Comparison of ENCODE assay signal across 8 mouse cellular contexts in the genomic region with DNA sequence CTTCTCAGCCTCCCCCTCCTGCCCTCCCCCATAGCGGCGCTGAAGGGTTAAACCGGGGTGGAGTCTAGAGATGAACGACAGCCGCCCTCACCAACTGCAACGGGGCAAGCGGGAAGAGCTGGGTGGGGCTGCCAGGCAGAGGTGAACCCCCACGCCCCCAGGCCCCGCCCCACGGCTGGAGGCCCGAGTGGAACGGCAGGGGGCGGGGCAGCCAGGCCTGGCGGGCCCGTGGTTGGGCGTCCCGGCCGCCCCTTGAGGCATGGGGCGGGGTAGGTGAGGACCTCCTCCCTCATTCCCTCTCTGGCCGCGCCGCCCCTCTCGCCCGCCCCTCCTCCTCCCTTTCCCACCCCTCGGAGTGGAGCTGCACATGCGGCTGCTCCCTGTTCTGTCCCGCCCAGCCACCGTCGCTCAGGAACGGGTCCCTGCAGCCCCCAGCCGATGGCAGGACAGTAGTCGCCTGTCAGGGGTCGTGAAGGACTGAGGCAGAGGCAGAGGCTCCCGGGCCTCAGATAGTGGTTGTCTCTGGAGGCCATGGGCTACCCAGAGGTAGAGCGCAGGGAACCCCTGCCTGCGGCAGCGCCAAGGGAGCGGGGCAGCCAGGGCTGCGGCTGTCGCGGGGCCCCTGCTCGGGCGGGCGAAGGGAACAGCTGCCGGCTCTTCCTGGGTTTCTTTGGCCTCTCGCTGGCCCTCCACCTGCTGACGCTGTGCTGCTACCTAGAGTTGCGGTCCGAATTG. TPM values are rescaled to one million over a fixed set of nuclear protein-coding genes. Genes with fewer than 3 reads are reported as not detected.
DNase-seq lines count a peak whose midpoint lies in the region; ATAC-seq and TF ChIP-seq lines count a peak whose summit lies in the region.

Eda (plus strand) TSS at position 357 of the 735 bp plus-strand sequence.

- H3K36me3 ChIP-seq in embryonic facial prominence, embryonic 13.5 days, result no peaks in the 10 kb centered on the region
- no peaks in the 10 kb centered on the region for H3K36me3 ChIP-seq in limb, embryonic 11.5 days (ENCODE audit: control insufficient read depth, insufficient read depth, low read length)
- H3K36me3 ChIP-seq in midbrain, embryonic 13.5 days, result no peaks in the 10 kb centered on the region
- no peaks in the 10 kb centered on the region for H3K36me3 ChIP-seq in spleen, adult 2 months (ENCODE audit: control insufficient read depth, insufficient read depth, low read length)

- ATAC-seq in embryonic facial prominence, embryonic 13.5 days (ENCODE audit: insufficient number of reproducible peaks, insufficient read depth, low FRiP score, low TSS enrichment, low read depth), result peak; percentile 98
- ATAC-seq in limb, embryonic 11.5 days (ENCODE audit: insufficient number of reproducible peaks, low FRiP score, low TSS enrichment, low read depth), result peak; percentile 97
- peak; percentile 96 for ATAC-seq in midbrain, embryonic 13.5 days
- ATAC-seq in activated CD4-positive, CD25-positive, alpha-beta regulatory T cell, adult 4 months, result no peak

- no peaks in the 10 kb centered on the region for H3K9me3 ChIP-seq in embryonic facial prominence, embryonic 13.5 days
- no peaks in the 10 kb centered on the region for H3K9me3 ChIP-seq in limb, embryonic 11.5 days (ENCODE audit: control insufficient read depth, low read length)
- no peaks in the 10 kb centered on the region for H3K9me3 ChIP-seq in midbrain, embryonic 13.5 days

- peak within 1 kb of the TSS; percentile 66 for H3K9ac ChIP-seq in embryonic facial prominence, embryonic 13.5 days
- H3K9ac ChIP-seq in limb, embryonic 11.5 days (ENCODE audit: low read length), result peak within 1 kb of the TSS; percentile 34; the same call in 1 of the 2 replicates
- H3K9ac ChIP-seq in midbrain, embryonic 13.5 days (replicated peaks), result peak within 1 kb of the TSS; percentile 64

- TF ChIP-seq POLR2A in spleen, adult 2 months (IDR thresholded peaks at IDR 0.05; ENCODE audit: low read depth, low read length), result no peak

- H3K4me2 ChIP-seq in embryonic facial prominence, embryonic 13.5 days, result peak within 1 kb of the TSS; percentile 79
- peak within 1 kb of the TSS; percentile 82 for H3K4me2 ChIP-seq in limb, embryonic 11.5 days (ENCODE audit: low read depth, severe bottlenecking)
- H3K4me2 ChIP-seq in midbrain, embryonic 13.5 days (replicated peaks), result peak within 1 kb of the TSS; percentile 83

- peak within 1 kb of the TSS; percentile 57 for H3K4me3 ChIP-seq in embryonic facial prominence, embryonic 13.5 days
- peak within 1 kb of the TSS; percentile 40 for H3K4me3 ChIP-seq in limb, embryonic 11.5 days (ENCODE audit: low read depth, low read length)
- H3K4me3 ChIP-seq in midbrain, embryonic 13.5 days (replicated peaks), result peak within 1 kb of the TSS; percentile 54
- H3K4me3 ChIP-seq in spleen, adult 2 months (ENCODE audit: extremely low read depth, insufficient read depth, insufficient read length), result peak within 1 kb of the TSS; percentile 51

- DNase-seq in brain, adult 2 months (ENCODE audit: low read depth, low spot score), result peak; percentile 79
- peak; percentile 86 to 90 for DNase-seq in heart, adult 18-20 months
- DNase-seq in kidney, adult 18-20 months, result peak; percentile 86
- DNase-seq in limb, embryonic 11.5 days (ENCODE audit: low spot score), result peak; percentile 89
- DNase-seq in spleen, adult 2 months (ENCODE audit: low read depth in 1 of 2, low spot score in 2 of 2), result peak; percentile 1 to 44

- no peak for TF ChIP-seq CTCF in spleen, adult 2 months (IDR thresholded peaks at IDR 0.05; ENCODE audit: extremely low read depth, insufficient read depth, insufficient read length, insufficient replicate concordance)

- WGBS in embryonic facial prominence, embryonic 13.5 days, result 29% methylated on average over 40 of the region's 49 CpGs
- 21% methylated on average over 27 of the region's 49 CpGs for WGBS in limb, embryonic 11.5 days
- 8% methylated on average over 41 of the region's 49 CpGs for WGBS in midbrain, embryonic 13.5 days
- 24% methylated on average over 38 of the region's 49 CpGs for WGBS in spleen, adult 2 months

- H3K4me1 ChIP-seq in embryonic facial prominence, embryonic 13.5 days, result no peaks in the 10 kb centered on the region
- no peaks in the 10 kb centered on the region for H3K4me1 ChIP-seq in limb, embryonic 11.5 days (ENCODE audit: control insufficient read depth, insufficient read depth, low read length)
- peaks cover 4% of the 10 kb centered on the region; the same call in 1 of the 2 replicates for H3K4me1 ChIP-seq in midbrain, embryonic 13.5 days (replicated peaks)
- H3K4me1 ChIP-seq in spleen, adult 2 months (ENCODE audit: control insufficient read depth, insufficient read depth, insufficient read length), result peaks cover 2% of the 10 kb centered on the region

- peaks cover 37% of the 10 kb centered on the region for H3K27me3 ChIP-seq in embryonic facial prominence, embryonic 13.5 days
- 0 out of 2 replicates have a peak, but pooled peaks cover 5% of the 10 kb centered on the region for H3K27me3 ChIP-seq in limb, embryonic 11.5 days (ENCODE audit: control insufficient read depth, insufficient read depth, low read length)
- peaks cover 32% of the 10 kb centered on the region; the same call in 1 of the 2 replicates for H3K27me3 ChIP-seq in midbrain, embryonic 13.5 days
- H3K27me3 ChIP-seq in spleen, adult 2 months (ENCODE audit: control insufficient read depth, insufficient read depth, low read length), result peaks cover 1% of the 10 kb centered on the region; the same call in 1 of the 2 replicates

- H3K27ac ChIP-seq in embryonic facial prominence, embryonic 13.5 days, result peak within 1 kb of the TSS; percentile 22; the same call in 1 of the 2 replicates
- no peak within 1 kb of the TSS; the same call in 1 of the 2 replicates for H3K27ac ChIP-seq in limb, embryonic 11.5 days (replicated peaks; ENCODE audit: low read depth, low read length)
- H3K27ac ChIP-seq in midbrain, embryonic 13.5 days, result no peak within 1 kb of the TSS
- no peak within 1 kb of the TSS for H3K27ac ChIP-seq in spleen, adult 2 months (ENCODE audit: insufficient read depth, low read length)

RNA-seq across cellular contexts. Expression of gene Eda, which starts in this region (rescaled TPM):
- 3.3 TPM in 2 replicates for polyA plus RNA-seq in embryonic facial prominence, embryonic 13.5 days (2015; fragmentation: Nextera tagmentation; extraction: Ambion mirVana)
- total RNA-seq in heart, adult 18-20 months (2021), result 1 to 10 TPM; 1.6 to 1.9 TPM
- polyA plus RNA-seq in limb, embryonic 11.5 days (2014; fragmentation: Nextera tagmentation; extraction: Ambion mirVana), result 1.7 and 1.8 TPM in 2 replicates
- polyA plus RNA-seq in midbrain, embryonic 13.5 days (2015; fragmentation: Nextera tagmentation; extraction: Ambion mirVana), result 1.3 and 2.0 TPM in 2 replicates
- 0.12 and 0.37 TPM in 2 replicates for polyA plus RNA-seq in spleen, adult 2 months (2012; rRNA removed)
- under 1 TPM in 1 of 2 experiments, not detected in 1; 0.11 TPM for polyA plus RNA-seq in activated CD4-positive, CD25-positive, alpha-beta regulatory T cell, adult 4 months (2017; shearing (Covaris generic))

Comparison
In these comparisons a context has a peak if more than half of its experiments do, and no peak if none do; other contexts are left out.
1. Peak in DNase-seq and H3K4me3 ChIP-seq in spleen, adult 2 months; RNA of the gene not detected or under 1 TPM.
2. DNase-seq: peak in every context shown above with its lines; median percentile 89 in limb, embryonic 11.5 days; 88 in heart, adult 18-20 months; 86 in kidney, adult 18-20 months; 79 in brain, adult 2 months; 22 in spleen, adult 2 months.